Mouse (Mus musculus): ENCODE data around the gene Cnih3.

Cnih3 gene

GRCm38 (mm10) chr1:181352367-181353199, at the start of gene Cnih3:
Cnih3 (plus strand) TSS chr1:181352628.
- DNase-seq = peak; percentile 18

- no peak for DNase-seq
These were observed 44.4 kb upstream of the Cnih3 start for GRCm38 (mm10) chr1:181307981-181308380.

GRCm38 (mm10) chr1:181310712-181311111, 41.7 kb upstream of the Cnih3 start:
- DNase-seq = no peak

GRCm38 (mm10) chr1:181312115-181313045, 40.0 kb upstream of the Cnih3 start:
- DNase-seq = no peak

GRCm38 (mm10) chr1:181313046-181313415, 39.4 kb upstream of the Cnih3 start:
- no peak for DNase-seq

- DNase-seq = no peak
These were observed 38.1 kb upstream of the Cnih3 start for GRCm38 (mm10) chr1:181314301-181314700.

GRCm38 (mm10) chr1:181315350-181315749, 37.1 kb upstream of the Cnih3 start:
- DNase-seq = no peak

- DNase-seq = no peak
These were observed 35.9 kb upstream of the Cnih3 start for GRCm38 (mm10) chr1:181316571-181316970.

- DNase-seq = no peak
These were observed 33.0 kb upstream of the Cnih3 start for GRCm38 (mm10) chr1:181319466-181319865.

- no peak for DNase-seq
These were observed 31.3 kb upstream of the Cnih3 start for GRCm38 (mm10) chr1:181321149-181321548.

GRCm38 (mm10) chr1:181323134-181323533, 29.3 kb upstream of the Cnih3 start:
- DNase-seq = no peak

- no peak for DNase-seq
These were observed 25.3 kb upstream of the Cnih3 start for GRCm38 (mm10) chr1:181327137-181327536.

GRCm38 (mm10) chr1:181327636-181328420, 24.6 kb upstream of the Cnih3 start:
- no peak for DNase-seq

- no peak for DNase-seq
These were observed 23.3 kb upstream of the Cnih3 start for GRCm38 (mm10) chr1:181329110-181329509.

GRCm38 (mm10) chr1:181332597-181332996, 19.8 kb upstream of the Cnih3 start:
- DNase-seq = no peak

- DNase-seq = no peak
These were observed 18.0 kb upstream of the Cnih3 start for GRCm38 (mm10) chr1:181334329-181335018.

GRCm38 (mm10) chr1:181335019-181335365, 17.4 kb upstream of the Cnih3 start:
- DNase-seq = no peak

GRCm38 (mm10) chr1:181335388-181335787, 17.0 kb upstream of the Cnih3 start:
- DNase-seq = no peak

GRCm38 (mm10) chr1:181336857-181337256, 15.6 kb upstream of the Cnih3 start:
- DNase-seq = no peak

GRCm38 (mm10) chr1:181339106-181339505, 13.3 kb upstream of the Cnih3 start:
- no peak for DNase-seq

- peak; percentile 21 for DNase-seq
These were observed 6.9 kb upstream of the Cnih3 start for GRCm38 (mm10) chr1:181345547-181345946.

- DNase-seq = no peak
These were observed 423 bp upstream of the Cnih3 start for GRCm38 (mm10) chr1:181352043-181352366.

All from kidney, adult 18-20 months (tissue).